Mouse (Mus musculus): Measurements from ENCODE around the gene Actn2.

DNA sequence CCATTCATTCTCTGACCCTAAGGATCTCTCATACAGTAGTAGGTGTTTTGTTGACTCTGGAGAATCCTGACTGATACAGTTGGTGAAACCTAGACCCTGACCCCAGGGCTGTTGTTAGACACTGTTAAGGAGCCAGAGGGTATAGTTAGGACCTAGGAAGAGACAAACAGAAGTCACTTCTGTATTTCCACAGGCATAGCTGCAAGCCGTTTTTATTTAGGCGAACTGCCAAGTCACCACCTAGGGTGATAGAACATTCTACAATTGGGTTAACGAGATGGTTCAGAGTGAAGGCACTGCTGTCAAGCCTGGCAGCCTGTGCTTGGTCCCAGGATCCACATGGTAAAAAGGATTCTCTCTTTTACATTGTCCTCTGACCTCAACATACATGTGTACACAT is 6.3 kb upstream of the Actn2 start:
- no peak for TF ChIP-seq EP300 (IDR thresholded peaks at IDR 0.05; ENCODE audit: low read depth)
- TF ChIP-seq CTCF (IDR thresholded peaks at IDR 0.05; ENCODE audit: low read depth), result no peak
